In genomic region chr4:23590883-23591282, GRCm38 (mm10) we compare ENCODE assay signal across 26 mouse cellular contexts.
DNase-seq lines count a peak whose midpoint lies in the region; ATAC-seq lines count a peak whose summit lies in the region.
"Had no signal": no experiment of that assay in that cellular context is flagged by ENCODE, and none has a peak within 500 bp of the region (broad histone marks: within the 10 kb centered on the region; RNA-seq: fewer than 3 reads in every experiment).

No protein-coding gene starts in this region.

- H3K4me2 ChIP-seq in hindbrain, embryonic 11.5 days (replicated peaks; ENCODE audit: low read depth, low read length), result no peak overlapping the region
- H3K4me2 ChIP-seq in hindbrain, embryonic 14.5 days (replicated peaks), result no peak overlapping the region
- H3K4me2 ChIP-seq in midbrain, embryonic 16.5 days (ENCODE audit: low read length), result no peak overlapping the region
- H3K4me2 ChIP-seq in neural tube, embryonic 11.5 days (ENCODE audit: low read depth), result no peak overlapping the region
- H3K4me2 ChIP-seq: embryonic facial prominence, embryonic 12.5 days; heart, embryonic 13.5 days; limb, embryonic 15.5 days; lung, embryonic 14.5 days had no signal

- H3K9me3 ChIP-seq in hindbrain, embryonic 11.5 days (ENCODE audit: control insufficient read depth, low read length), result no peaks in the 10 kb centered on the region
- H3K9me3 ChIP-seq in hindbrain, embryonic 14.5 days (ENCODE audit: control insufficient read depth, low read length), result no peaks in the 10 kb centered on the region
- no peaks in the 10 kb centered on the region for H3K9me3 ChIP-seq in midbrain, embryonic 10.5 days (replicated peaks)
- H3K9me3 ChIP-seq in midbrain, embryonic 16.5 days (replicated peaks; ENCODE audit: control insufficient read depth, low read length, poor library complexity, severe bottlenecking), result no peaks in the 10 kb centered on the region
- no peaks in the 10 kb centered on the region for H3K9me3 ChIP-seq in neural tube, embryonic 11.5 days (ENCODE audit: control insufficient read depth, low read length)
- H3K9me3 ChIP-seq: embryonic facial prominence, embryonic 12.5 days; heart, embryonic 13.5 days; limb, embryonic 15.5 days; megakaryocyte, embryonic 14.5 days had no signal

- peak; percentile 59; the same call in 1 of the 2 replicates for ATAC-seq in hindbrain, embryonic 11.5 days (ENCODE audit: low FRiP score)
- no peak for ATAC-seq in hindbrain, embryonic 14.5 days (ENCODE audit: low FRiP score)
- no peak for ATAC-seq in midbrain, embryonic 16.5 days
- peak; percentile 63 for ATAC-seq in neural tube, embryonic 11.5 days (ENCODE audit: insufficient read depth, low FRiP score, low TSS enrichment)
- no peak for ATAC-seq in CD4-positive, CD25-positive, alpha-beta regulatory T cell, adult 4 months
- ATAC-seq: forebrain, postnatal 0 days had no signal

- DNase-seq in hindbrain, embryonic 11.5 days (ENCODE audit: low spot score), result peak; percentile 6
- DNase-seq in hindbrain, embryonic 14.5 days (ENCODE audit: low spot score), result no peak
- DNase-seq in midbrain, embryonic 10.5 days (ENCODE audit: low spot score), result peak; percentile 12
- peak; percentile 58 for DNase-seq in embryo, embryonic 10 days (ENCODE audit: low spot score)
- peak; percentile 34 for DNase-seq in neural tube, embryonic 11.5 days (ENCODE audit: low spot score)
- DNase-seq in lung, postnatal 10 days, result no peak
- DNase-seq: adrenal gland, postnatal 25 days; cerebellum, adult 8-10 months; forebrain, postnatal 0 days; gastrocnemius, postnatal 14 days; heart, adult 18-20 months; heart, postnatal 14 days; kidney, adult 9 months; left cerebral cortex, postnatal 4 days; lung, embryonic 14.5 days; lung, postnatal 36 days; right cerebral cortex, postnatal 14 days had no signal

- H3K4me3 ChIP-seq in hindbrain, embryonic 11.5 days (ENCODE audit: low read depth, low read length), result no peak overlapping the region
- H3K4me3 ChIP-seq in hindbrain, embryonic 14.5 days (replicated peaks; ENCODE audit: low read length), result no peak overlapping the region
- no peak overlapping the region for H3K4me3 ChIP-seq in midbrain, embryonic 10.5 days
- H3K4me3 ChIP-seq in midbrain, embryonic 16.5 days (ENCODE audit: low read depth, low read length), result no peak overlapping the region
- H3K4me3 ChIP-seq in neural tube, embryonic 11.5 days (ENCODE audit: low read depth, low read length), result no peak overlapping the region
- H3K4me3 ChIP-seq: embryonic facial prominence, embryonic 12.5 days; heart, embryonic 13.5 days; left cerebral cortex, adult 2 months; limb, embryonic 15.5 days; megakaryocyte, embryonic 14.5 days; myocyte had no signal

- WGBS in hindbrain, embryonic 11.5 days, result 18% methylated on average over 3 of the region's 3 CpGs
- WGBS in hindbrain, embryonic 14.5 days, result 13% methylated on average over 3 of the region's 3 CpGs
- WGBS in midbrain, embryonic 10.5 days, result 27% methylated on average over 3 of the region's 3 CpGs
- WGBS in midbrain, embryonic 16.5 days, result 25% methylated on average over 3 of the region's 3 CpGs
- 16% methylated on average over 3 of the region's 3 CpGs for WGBS in neural tube, embryonic 11.5 days

- no peaks in the 10 kb centered on the region for H3K27me3 ChIP-seq in hindbrain, embryonic 11.5 days (ENCODE audit: control insufficient read depth, insufficient read depth, low read length)
- no peaks in the 10 kb centered on the region for H3K27me3 ChIP-seq in hindbrain, embryonic 14.5 days (ENCODE audit: control insufficient read depth, insufficient read depth, low read length)
- H3K27me3 ChIP-seq in midbrain, embryonic 10.5 days (ENCODE audit: low read depth, poor library complexity, severe bottlenecking), result no peaks in the 10 kb centered on the region
- no peaks in the 10 kb centered on the region for H3K27me3 ChIP-seq in midbrain, embryonic 16.5 days (ENCODE audit: control insufficient read depth, insufficient read depth, low read depth, low read length)
- no peaks in the 10 kb centered on the region for H3K27me3 ChIP-seq in neural tube, embryonic 11.5 days (ENCODE audit: control insufficient read depth, insufficient read depth, low read length)
- H3K27me3 ChIP-seq: embryonic facial prominence, embryonic 12.5 days; heart, embryonic 13.5 days; limb, embryonic 15.5 days; megakaryocyte, embryonic 14.5 days had no signal

- no peak overlapping the region for H3K27ac ChIP-seq in hindbrain, embryonic 11.5 days (ENCODE audit: low read depth, low read length)
- no peak overlapping the region for H3K27ac ChIP-seq in hindbrain, embryonic 14.5 days
- H3K27ac ChIP-seq in midbrain, embryonic 10.5 days (replicated peaks), result peak overlapping the region; percentile 55
- H3K27ac ChIP-seq in midbrain, embryonic 16.5 days (ENCODE audit: low read length), result no peak overlapping the region
- 0 out of 2 replicates have a peak overlapping the region, but pooled peaks have one; percentile 39 for H3K27ac ChIP-seq in neural tube, embryonic 11.5 days (ENCODE audit: low read depth, low read length)
- H3K27ac ChIP-seq: embryonic facial prominence, embryonic 12.5 days; heart, embryonic 13.5 days; left cerebral cortex, adult 2 months; limb, embryonic 15.5 days; liver, embryonic 14.5 days had no signal

- H3K36me3 ChIP-seq in hindbrain, embryonic 11.5 days (ENCODE audit: control insufficient read depth, insufficient read depth, low read length), result no peaks in the 10 kb centered on the region
- no peaks in the 10 kb centered on the region for H3K36me3 ChIP-seq in hindbrain, embryonic 14.5 days (replicated peaks; ENCODE audit: control insufficient read depth, insufficient read depth)
- no peaks in the 10 kb centered on the region for H3K36me3 ChIP-seq in midbrain, embryonic 10.5 days
- H3K36me3 ChIP-seq in midbrain, embryonic 16.5 days (ENCODE audit: control insufficient read depth, insufficient read depth, low read length), result no peaks in the 10 kb centered on the region
- no peaks in the 10 kb centered on the region for H3K36me3 ChIP-seq in neural tube, embryonic 11.5 days (ENCODE audit: control insufficient read depth, insufficient read depth, low read length)
- H3K36me3 ChIP-seq: embryonic facial prominence, embryonic 12.5 days; heart, embryonic 13.5 days; limb, embryonic 15.5 days had no signal

- H3K4me1 ChIP-seq in hindbrain, embryonic 11.5 days (replicated peaks; ENCODE audit: control insufficient read depth, insufficient read depth, low read length), result no peaks in the 10 kb centered on the region
- H3K4me1 ChIP-seq in hindbrain, embryonic 14.5 days (replicated peaks; ENCODE audit: control insufficient read depth, insufficient read depth, low read length), result no peaks in the 10 kb centered on the region
- peaks cover 23% of the 10 kb centered on the region for H3K4me1 ChIP-seq in midbrain, embryonic 10.5 days
- H3K4me1 ChIP-seq in midbrain, embryonic 16.5 days (ENCODE audit: control insufficient read depth, insufficient read depth, low read length), result no peaks in the 10 kb centered on the region
- peaks cover 4% of the 10 kb centered on the region; the same call in 1 of the 2 replicates for H3K4me1 ChIP-seq in neural tube, embryonic 11.5 days (ENCODE audit: control insufficient read depth, insufficient read depth, low read length)
- H3K4me1 ChIP-seq: embryonic facial prominence, embryonic 12.5 days; limb, embryonic 15.5 days; megakaryocyte, embryonic 14.5 days had no signal

- H3K9ac ChIP-seq in hindbrain, embryonic 11.5 days (ENCODE audit: low read depth, low read length), result no peak overlapping the region
- no peak overlapping the region for H3K9ac ChIP-seq in hindbrain, embryonic 14.5 days
- H3K9ac ChIP-seq in midbrain, embryonic 16.5 days (ENCODE audit: low read depth, low read length), result no peak overlapping the region
- no peak overlapping the region for H3K9ac ChIP-seq in neural tube, embryonic 11.5 days (ENCODE audit: low read length)
- H3K9ac ChIP-seq: embryonic facial prominence, embryonic 12.5 days; forebrain, postnatal 0 days; heart, embryonic 13.5 days; limb, embryonic 15.5 days; liver, embryonic 14.5 days; lung, embryonic 14.5 days had no signal

Comparison
In these comparisons a context has a peak if more than half of its experiments do, and no peak if none do; other contexts are left out.
1. ATAC-seq: peak in hindbrain, embryonic 11.5 days (single experiment) and neural tube, embryonic 11.5 days (single experiment); none in hindbrain, embryonic 14.5 days (single experiment), midbrain, embryonic 16.5 days (single experiment) and CD4-positive, CD25-positive, alpha-beta regulatory T cell, adult 4 months (single experiment).
2. DNase-seq: peak in hindbrain, embryonic 11.5 days (single experiment), midbrain, embryonic 10.5 days (single experiment), embryo, embryonic 10 days (single experiment) and neural tube, embryonic 11.5 days (single experiment); none in hindbrain, embryonic 14.5 days (single experiment) and lung, postnatal 10 days (single experiment).
3. H3K27ac ChIP-seq: peak in midbrain, embryonic 10.5 days (single experiment) and neural tube, embryonic 11.5 days (single experiment); none in hindbrain, embryonic 11.5 days (single experiment), hindbrain, embryonic 14.5 days (single experiment) and midbrain, embryonic 16.5 days (single experiment).